Mouse (Mus musculus) MEL (cell line): Measurements from ENCODE around the gene Gbp8.

Source experiments
- BHLHE40 ChIP-seq: IDR thresholded peaks from 2 replicates; pipeline ENCODE4 v1.6.1; 2012; ENCODE audit warnings: low read depth, mild to moderate bottlenecking, inconsistent platforms, low read length, improper control_type of control experiment, borderline replicate concordance
- CTCF ChIP-seq, 3 experiments: IDR thresholded peaks in 2 of 3; conservative IDR thresholded peaks in 1 of 3; 2 replicates each; pipeline ENCODE4 v1.5.1; 2011 to 2012; ENCODE audit warnings: low read length in 3 of 3, low read depth in 2 of 3, mild to moderate bottlenecking in 2 of 3, improper control_type of control experiment in 1 of 3, inconsistent platforms in 1 of 3, mixed read lengths in 1 of 3, moderate library complexity in 1 of 3; ENCODE audit not compliant: control insufficient read depth in 1 of 3, insufficient read depth in 1 of 3, poor library complexity in 1 of 3, severe bottlenecking in 1 of 3
- ZMIZ1 ChIP-seq: IDR thresholded peaks from 2 replicates; pipeline ENCODE4 v1.6.1; 2012; ENCODE audit warnings: low read depth, mild to moderate bottlenecking, inconsistent platforms, low read length, improper control_type of control experiment, moderate library complexity

- no peak for TF ChIP-seq BHLHE40
- no peak for TF ChIP-seq ZMIZ1
- no peak for TF ChIP-seq CTCF (IDR thresholded peaks at IDR 0.05 in 2 of 3, conservative IDR thresholded peaks at IDR 0.05 in 1 of 3; ENCODE audit: control insufficient read depth in 1 of 3, insufficient read depth in 1 of 3, low read depth in 2 of 3, low read length in 3 of 3, poor library complexity in 1 of 3, severe bottlenecking in 1 of 3)
These were observed 17.2 kb upstream of the Gbp8 start for GRCm38 (mm10) chr5:105156582-105156981.
